Mouse (Mus musculus): ENCODE results near the gene Foxo3.

GRCm38 (mm10) chr10:42180333-42180732 lies 96.2 kb downstream of the Foxo3 start:
- TF ChIP-seq CTCF (IDR thresholded peaks at IDR 0.05; ENCODE audit: low read depth) (no peak), EP300 (IDR thresholded peaks at IDR 0.05; ENCODE audit: low read depth) (no peak)

Measured in liver, embryonic 14.5 days (tissue).